Mouse (Mus musculus): Measurements from ENCODE around the gene Ryk. TPM values are rescaled to one million over a fixed set of nuclear protein-coding genes. Genes with fewer than 3 reads are reported as not detected.
"Not testable (repeated sequence)": the region's sequence is repeated elsewhere in the genome, so short reads cannot be mapped to it uniquely, and the experiment has no call there.

The Ryk gene
- total RNA-seq, 2 experiments from 2014 or later: 29.2 to 30.1 TPM

- intact Hi-C loops (cut with DNase I): no loop called here
- no peak for DNase-seq (ENCODE audit: extremely low spot score in 1 of 2, low spot score in 2 of 2)
Observed at GRCm38 (mm10) chr9:102890166-102890565, 55.4 kb downstream of the Ryk start.

GRCm38 (mm10) chr9:102892480-102893355 is 58.0 kb downstream of the Ryk start:
- intact Hi-C loops (cut with DNase I): no loop called here
- DNase-seq (ENCODE audit: extremely low spot score in 1 of 2, low spot score in 2 of 2): no peak

GRCm38 (mm10) chr9:102893356-102893870 is 58.7 kb downstream of the Ryk start:
- no peak for DNase-seq (ENCODE audit: extremely low spot score in 1 of 2, low spot score in 2 of 2)
- intact Hi-C loops (cut with DNase I): no loop called here

- no peak for DNase-seq (ENCODE audit: extremely low spot score in 1 of 2, low spot score in 2 of 2)
- intact Hi-C loops (cut with DNase I): no loop called here
Observed at GRCm38 (mm10) chr9:102899916-102900315, 65.2 kb downstream of the Ryk start.

GRCm38 (mm10) chr9:102902308-102902707 is 67.6 kb downstream of the Ryk start:
- intact Hi-C loops (cut with DNase I): no loop called here
- no peak for DNase-seq (ENCODE audit: extremely low spot score in 1 of 2, low spot score in 2 of 2)

GRCm38 (mm10) chr9:102904952-102905351 is 70.2 kb downstream of the Ryk start:
- no peak for DNase-seq (ENCODE audit: extremely low spot score in 1 of 2, low spot score in 2 of 2)
- intact Hi-C loops (cut with DNase I): no loop called here

GRCm38 (mm10) chr9:102906781-102907180 is 72.1 kb downstream of the Ryk start:
- intact Hi-C loops (cut with DNase I): no loop called here
- no peak for DNase-seq (ENCODE audit: extremely low spot score in 1 of 2, low spot score in 2 of 2)

GRCm38 (mm10) chr9:102907521-102908246 is 73.0 kb downstream of the Ryk start:
- no peak for DNase-seq (ENCODE audit: extremely low spot score in 1 of 2, low spot score in 2 of 2)
- intact Hi-C loops (cut with DNase I): no loop called here

- no peak for DNase-seq (ENCODE audit: extremely low spot score in 1 of 2, low spot score in 2 of 2)
- intact Hi-C loops (cut with DNase I): no loop called here
Observed at GRCm38 (mm10) chr9:102911526-102911925, 76.8 kb downstream of the Ryk start.

- intact Hi-C loops (cut with DNase I): no loop called here
- no peak for DNase-seq (ENCODE audit: extremely low spot score in 1 of 2, low spot score in 2 of 2)
Observed at GRCm38 (mm10) chr9:102912516-102913035, 77.9 kb downstream of the Ryk start.

- DNase-seq (ENCODE audit: extremely low spot score in 1 of 2, low spot score in 2 of 2); intact Hi-C loops (cut with DNase I): not testable (repeated sequence)
Observed at GRCm38 (mm10) chr9:102913597-102913996, 78.9 kb downstream of the Ryk start.

GRCm38 (mm10) chr9:102914583-102914982 is 79.9 kb downstream of the Ryk start:
- no peak for DNase-seq (ENCODE audit: extremely low spot score in 1 of 2, low spot score in 2 of 2)
- intact Hi-C loops (cut with DNase I): no loop called here

- intact Hi-C loops (cut with DNase I): no loop called here
- DNase-seq (ENCODE audit: extremely low spot score in 1 of 2, low spot score in 2 of 2): no peak
Observed at GRCm38 (mm10) chr9:102915292-102915854, 80.7 kb downstream of the Ryk start.

GRCm38 (mm10) chr9:102916076-102916475 is 81.4 kb downstream of the Ryk start:
- intact Hi-C loops (cut with DNase I): no loop called here
- no peak for DNase-seq (ENCODE audit: extremely low spot score in 1 of 2, low spot score in 2 of 2)

GRCm38 (mm10) chr9:102917532-102918129 is 82.9 kb downstream of the Ryk start:
- DNase-seq (ENCODE audit: extremely low spot score in 1 of 2, low spot score in 2 of 2): no peak
- intact Hi-C loops (cut with DNase I): no loop called here

- intact Hi-C loops (cut with DNase I): no loop called here
- DNase-seq (ENCODE audit: extremely low spot score in 1 of 2, low spot score in 2 of 2): no peak
Observed at GRCm38 (mm10) chr9:102919486-102919885, 84.8 kb downstream of the Ryk start.

GRCm38 (mm10) chr9:102921791-102922190 is 87.1 kb downstream of the Ryk start:
- intact Hi-C loops (cut with DNase I): no loop called here
- no peak for DNase-seq (ENCODE audit: extremely low spot score in 1 of 2, low spot score in 2 of 2)

- no peak for DNase-seq (ENCODE audit: extremely low spot score in 1 of 2, low spot score in 2 of 2)
- intact Hi-C loops (cut with DNase I): no loop called here
Observed at GRCm38 (mm10) chr9:102922866-102923434, 88.2 kb downstream of the Ryk start.

- intact Hi-C loops (cut with DNase I): no loop called here
- DNase-seq (ENCODE audit: extremely low spot score in 1 of 2, low spot score in 2 of 2): no peak
Observed at GRCm38 (mm10) chr9:102923836-102924235, 89.1 kb downstream of the Ryk start.

All from left cerebral cortex, postnatal 10 days (tissue).